Mouse (Mus musculus): ENCODE data around the gene Klf6. TPM values are rescaled to one million over a fixed set of nuclear protein-coding genes. Genes with fewer than 3 reads are reported as not detected.

Klf6 gene
- total and polyA plus RNA-seq, 3 experiments = 6.6 to 21.0 (median 15.8) TPM

DNA sequence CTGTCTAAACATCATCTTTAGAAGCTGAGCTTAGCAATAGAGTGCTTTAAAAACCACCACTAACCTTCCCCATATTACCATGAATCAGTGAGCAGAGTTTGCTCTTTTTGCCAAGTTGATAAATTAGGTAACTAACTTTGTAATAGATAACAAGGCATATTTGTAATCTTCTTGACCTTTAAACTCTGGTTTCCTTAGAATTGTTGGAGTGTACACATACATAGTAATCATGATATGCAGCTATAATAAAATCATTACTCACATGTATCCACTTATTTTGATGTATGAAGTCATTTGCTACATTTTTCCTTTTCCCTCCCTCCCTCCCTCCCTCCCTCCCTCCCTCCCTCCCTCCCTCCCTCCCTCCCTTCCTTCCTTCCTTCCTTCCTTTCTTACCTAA, 56.1 kb downstream of the Klf6 start:
- Histone ChIP-seq H3K4me3 (replicated peaks in 1 of 3; ENCODE audit: low read depth in 2 of 3, low read length in 2 of 3, poor library complexity in 1 of 3) (no peak overlapping the region), H3K79me2 (replicated peaks; ENCODE audit: control insufficient read depth, extremely low read depth, insufficient read depth, poor library complexity, severe bottlenecking) (no peaks in the 10 kb centered on the region), H3K4me1 (ENCODE audit: control insufficient read depth in 1 of 2, insufficient read depth in 2 of 2) (no peaks in the 10 kb centered on the region), H3K9me3 (replicated peaks; ENCODE audit: low read length) (no peaks in the 10 kb centered on the region), H3K27ac (ENCODE audit: insufficient read depth, low read depth) (no peak overlapping the region), H3K27me3 (replicated peaks) (no peaks in the 10 kb centered on the region), H3K4me2 (ENCODE audit: insufficient read depth, low read depth, poor library complexity, severe bottlenecking) (no peak overlapping the region), H3K9ac (ENCODE audit: insufficient read depth, low read depth) (no peak overlapping the region), H3K36me3 (replicated peaks in 1 of 2; ENCODE audit: control insufficient read depth in 1 of 2, insufficient read depth in 1 of 2, low read length in 1 of 2) (no peaks in the 10 kb centered on the region)
- in situ Hi-C loops (cut with MboI; ENCODE audit: low pct_ligation_motif_present, low pct_unique_long_range_greater_than_20kb, low sequenced_read_pairs) = no loop called here
- dilution Hi-C loops (cut with MboI; ENCODE audit: extremely low pct_ligation_motif_present, extremely low pct_unique_long_range_greater_than_20kb, low sequenced_read_pairs) = no loop called here
- no peak for DNase-seq (ENCODE audit: extremely low read depth)
- TF ChIP-seq EP300 (IDR thresholded peaks at IDR 0.05; ENCODE audit: low read length) (no peak), ETS1 (conservative IDR thresholded peaks at IDR 0.05; ENCODE audit: low read depth, low read length) (no peak), UBTF (IDR thresholded peaks at IDR 0.05; ENCODE audit: low read depth, low read length) (no peak), SIN3A (IDR thresholded peaks at IDR 0.05; ENCODE audit: low read length) (no peak)

DNA sequence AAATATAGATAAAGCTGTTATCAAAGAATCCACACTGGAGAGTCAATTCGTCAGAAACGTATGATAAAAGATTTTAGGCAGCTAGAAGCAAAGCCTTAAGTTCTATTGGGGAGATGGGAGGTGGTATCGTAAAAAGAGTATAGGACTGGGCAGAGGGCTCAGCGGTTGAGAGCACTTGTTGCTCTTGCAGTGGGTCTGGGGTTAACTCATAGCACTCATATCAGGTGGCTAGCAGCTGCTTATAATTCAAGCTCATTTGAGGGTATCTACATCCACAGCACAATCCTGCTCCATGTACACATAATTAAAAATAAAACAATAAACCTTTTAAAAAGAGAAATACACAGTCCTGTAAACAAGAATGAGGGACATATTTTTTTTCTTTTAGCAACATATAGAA, 58.7 kb downstream of the Klf6 start:
- Histone ChIP-seq H3K79me2 (replicated peaks; ENCODE audit: control insufficient read depth, extremely low read depth, insufficient read depth, poor library complexity, severe bottlenecking) (no peaks in the 10 kb centered on the region), H3K9ac (ENCODE audit: insufficient read depth, low read depth) (no peak overlapping the region), H3K36me3 (replicated peaks in 1 of 2; ENCODE audit: control insufficient read depth in 1 of 2, insufficient read depth in 1 of 2, low read length in 1 of 2) (no peaks in the 10 kb centered on the region), H3K27me3 (replicated peaks) (no peaks in the 10 kb centered on the region), H3K4me2 (ENCODE audit: insufficient read depth, low read depth, poor library complexity, severe bottlenecking) (no peak overlapping the region), H3K9me3 (replicated peaks; ENCODE audit: low read length) (no peaks in the 10 kb centered on the region), H3K27ac (ENCODE audit: insufficient read depth, low read depth) (no peak overlapping the region), H3K4me1 (ENCODE audit: control insufficient read depth in 1 of 2, insufficient read depth in 2 of 2) (no peaks in the 10 kb centered on the region), H3K4me3 (replicated peaks in 1 of 3; ENCODE audit: low read depth in 2 of 3, low read length in 2 of 3, poor library complexity in 1 of 3) (no peak overlapping the region)
- dilution Hi-C loops (cut with MboI; ENCODE audit: extremely low pct_ligation_motif_present, extremely low pct_unique_long_range_greater_than_20kb, low sequenced_read_pairs) = no loop called here
- TF ChIP-seq MAZ (IDR thresholded peaks at IDR 0.05; ENCODE audit: low read depth, low read length) (no peak), USF1 (IDR thresholded peaks at IDR 0.05; ENCODE audit: low read depth, low read length) (no peak), CHD1 (IDR thresholded peaks at IDR 0.05; ENCODE audit: low read depth, low read length) (no peak), RAD21 (IDR thresholded peaks at IDR 0.05; ENCODE audit: low read depth, low read length) (no peak), JUN (IDR thresholded peaks at IDR 0.05; ENCODE audit: insufficient read depth, low read depth, low read length) (no peak), TCF12 (IDR thresholded peaks at IDR 0.05; ENCODE audit: low read depth, low read length) (no peak), ELF1 (IDR thresholded peaks at IDR 0.05; ENCODE audit: low read depth, low read length) (no peak), MAFK (IDR thresholded peaks at IDR 0.05; ENCODE audit: insufficient replicate concordance, low read length) (no peak), ZC3H11A (IDR thresholded peaks at IDR 0.05; ENCODE audit: low read depth, low read length) (no peak), NRF1 (IDR thresholded peaks at IDR 0.05; ENCODE audit: low read depth, low read length) (no peak), NELFE (IDR thresholded peaks at IDR 0.05; ENCODE audit: low read depth, low read length) (no peak)
- in situ Hi-C loops (cut with MboI; ENCODE audit: low pct_ligation_motif_present, low pct_unique_long_range_greater_than_20kb, low sequenced_read_pairs) = no loop called here
- DNase-seq (ENCODE audit: extremely low read depth) = no peak
